Mouse (Mus musculus): ENCODE results near the gene Fndc8. TPM values are rescaled to one million over a fixed set of nuclear protein-coding genes. Genes with fewer than 3 reads are reported as not detected.

Gene Fndc8
- polyA plus RNA-seq, 2 experiments: 0.04 to 0.07 TPM

- DNase-seq (ENCODE audit: low read depth in 3 of 3, low spot score in 3 of 3): peak; percentile 87 to 89 (median 89)
- Histone ChIP-seq H3K4me3 (ENCODE audit: insufficient read depth in 1 of 2, low read depth in 2 of 2, low read length in 2 of 2) (peak within 1 kb of the TSS; percentile 84 to 87), H3K9me3 (ENCODE audit: control insufficient read depth, low read length) (no peaks in the 10 kb centered on the region), H3K27ac (peak within 1 kb of the TSS; percentile 90), H3K4me1 (replicated peaks; ENCODE audit: control insufficient read depth in 2 of 2, insufficient read depth in 2 of 2, low read length in 1 of 2) (peaks cover 32 to 38% of the 10 kb centered on the region in 2 experiments), H3K27me3 (ENCODE audit: control insufficient read depth, insufficient read depth, low read length) (no peaks in the 10 kb centered on the region), H3K36me3 (replicated peaks; ENCODE audit: control insufficient read depth, insufficient read depth, low read depth) (no peaks in the 10 kb centered on the region), H3K4me2 (ENCODE audit: low read depth) (peak within 1 kb of the TSS; percentile 80), H3K9ac (replicated peaks) (peak within 1 kb of the TSS; percentile 96)
- ATAC-seq (ENCODE audit: insufficient read depth): peak; percentile 84
- WGBS (ENCODE audit: insufficient replicate concordance): under 1% methylated on average over 43 of the region's 43 CpGs
- TF ChIP-seq EP300 (IDR thresholded peaks at IDR 0.05; ENCODE audit: low read depth): 0 out of 2 replicates have a peak, but pooled peaks have one; percentile 26
- TF ChIP-seq CTCF (IDR thresholded peaks at IDR 0.05; ENCODE audit: low read depth): peak; percentile 93
Measured at GRCm38 (mm10) chr11:82871031-82871446, 20.9 kb upstream of the Fndc8 start, which contains the start of gene Rffl. Rffl (minus strand) TSS chr11:82871210.

DNA sequence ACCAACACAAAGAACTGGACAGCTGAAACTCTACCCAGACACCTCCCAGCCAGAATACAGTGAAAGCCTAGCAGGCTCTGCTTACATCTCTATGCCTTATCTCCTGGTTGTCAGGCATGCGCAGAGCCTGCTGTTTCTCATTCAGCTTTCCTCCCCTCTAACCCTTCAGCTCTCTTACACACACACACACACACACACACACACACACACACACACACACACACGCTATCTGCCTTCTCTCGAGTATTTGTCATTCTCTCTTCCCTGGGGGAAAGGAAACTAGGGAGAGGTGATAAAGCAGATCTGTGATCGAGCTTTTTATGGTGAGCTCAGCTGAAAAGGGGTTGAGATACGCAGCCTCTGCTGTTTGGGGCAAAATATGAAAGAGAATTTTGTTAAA, 17.0 kb upstream of the Fndc8 start:
- WGBS (ENCODE audit: insufficient replicate concordance): 12% methylated on average over 5 of the region's 5 CpGs
- Histone ChIP-seq H3K27me3 (ENCODE audit: control insufficient read depth, insufficient read depth, low read length) (no peaks in the 10 kb centered on the region), H3K9me3 (ENCODE audit: control insufficient read depth, low read length) (no peaks in the 10 kb centered on the region), H3K4me3 (ENCODE audit: insufficient read depth in 1 of 2, low read depth in 2 of 2, low read length in 2 of 2) (no peak overlapping the region), H3K36me3 (replicated peaks; ENCODE audit: control insufficient read depth, insufficient read depth, low read depth) (no peaks in the 10 kb centered on the region), H3K9ac (replicated peaks) (peak overlapping the region; percentile 40; the same call in 1 of the 2 replicates), H3K27ac (peak overlapping the region; percentile 50; the same call in 1 of the 2 replicates), H3K4me2 (ENCODE audit: low read depth) (peak overlapping the region; percentile 40), H3K4me1 (replicated peaks; ENCODE audit: control insufficient read depth in 2 of 2, insufficient read depth in 2 of 2, low read length in 1 of 2) (peaks cover 0 to 8% of the 10 kb centered on the region in 2 experiments; a peak in 2 of 4 replicates)
- ATAC-seq (ENCODE audit: insufficient read depth) (no peak), DNase-seq (ENCODE audit: low read depth in 3 of 3, low spot score in 3 of 3) (peak in 1 of 3 experiments; percentile 33)
- TF ChIP-seq CTCF (IDR thresholded peaks at IDR 0.05; ENCODE audit: low read depth) (no peak), EP300 (IDR thresholded peaks at IDR 0.05; ENCODE audit: low read depth) (peak; percentile 11; the same call in 1 of the 2 replicates)

DNA sequence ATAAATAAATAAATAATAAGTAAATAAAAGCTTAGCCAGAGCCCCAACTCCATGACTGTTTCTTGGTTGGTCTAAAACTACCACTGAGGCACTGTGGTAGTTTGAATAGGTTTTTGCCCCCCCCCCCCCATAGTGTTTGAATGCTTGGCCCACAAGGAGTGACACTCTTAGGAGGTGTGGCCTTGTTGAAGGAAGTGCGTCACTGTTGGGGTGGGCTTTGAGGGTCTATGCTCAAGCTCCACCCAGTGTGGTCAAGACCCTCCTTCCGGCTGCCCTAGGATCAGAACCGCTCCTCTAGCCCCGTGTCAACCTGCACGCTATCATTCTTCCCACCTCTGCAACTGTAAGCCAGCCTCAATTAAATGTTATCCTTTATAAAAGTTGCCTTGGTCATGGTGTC, 16.3 kb upstream of the Fndc8 start:
- Histone ChIP-seq H3K27ac (no peak overlapping the region), H3K9ac (replicated peaks) (no peak overlapping the region), H3K4me1 (replicated peaks; ENCODE audit: control insufficient read depth in 2 of 2, insufficient read depth in 2 of 2, low read length in 1 of 2) (peaks cover 0 to 8% of the 10 kb centered on the region in 2 experiments; a peak in 2 of 4 replicates), H3K27me3 (ENCODE audit: control insufficient read depth, insufficient read depth, low read length) (no peaks in the 10 kb centered on the region), H3K4me2 (ENCODE audit: low read depth) (no peak overlapping the region), H3K9me3 (ENCODE audit: control insufficient read depth, low read length) (no peaks in the 10 kb centered on the region), H3K36me3 (replicated peaks; ENCODE audit: control insufficient read depth, insufficient read depth, low read depth) (no peaks in the 10 kb centered on the region), H3K4me3 (ENCODE audit: insufficient read depth in 1 of 2, low read depth in 2 of 2, low read length in 2 of 2) (no peak overlapping the region)
- 79% methylated on average over 5 of the region's 5 CpGs for WGBS (ENCODE audit: insufficient replicate concordance)
- DNase-seq (ENCODE audit: low read depth in 3 of 3, low spot score in 3 of 3): no peak
- ATAC-seq (ENCODE audit: insufficient read depth): no peak
- no peak for TF ChIP-seq EP300 (IDR thresholded peaks at IDR 0.05; ENCODE audit: low read depth)

- TF ChIP-seq CTCF (IDR thresholded peaks at IDR 0.05; ENCODE audit: low read depth) (no peak), EP300 (IDR thresholded peaks at IDR 0.05; ENCODE audit: low read depth) (no peak)
- Histone ChIP-seq H3K36me3 (replicated peaks; ENCODE audit: control insufficient read depth, insufficient read depth, low read depth) (no peaks in the 10 kb centered on the region), H3K9me3 (ENCODE audit: control insufficient read depth, low read length) (no peaks in the 10 kb centered on the region), H3K4me1 (replicated peaks; ENCODE audit: control insufficient read depth in 2 of 2, insufficient read depth in 2 of 2, low read length in 1 of 2) (peaks cover 0 to 6% of the 10 kb centered on the region in 2 experiments; a peak in 2 of 4 replicates), H3K4me3 (ENCODE audit: insufficient read depth in 1 of 2, low read depth in 2 of 2, low read length in 2 of 2) (no peak overlapping the region), H3K27ac (no peak overlapping the region), H3K4me2 (ENCODE audit: low read depth) (no peak overlapping the region), H3K27me3 (ENCODE audit: control insufficient read depth, insufficient read depth, low read length) (no peaks in the 10 kb centered on the region), H3K9ac (replicated peaks) (no peak overlapping the region)
- 74% methylated on average over 7 of the region's 7 CpGs for WGBS (ENCODE audit: insufficient replicate concordance)
- DNase-seq (ENCODE audit: low read depth in 3 of 3, low spot score in 3 of 3) (no peak), ATAC-seq (ENCODE audit: insufficient read depth) (no peak)
Measured at GRCm38 (mm10) chr11:82877726-82878344, 14.1 kb upstream of the Fndc8 start.

DNA sequence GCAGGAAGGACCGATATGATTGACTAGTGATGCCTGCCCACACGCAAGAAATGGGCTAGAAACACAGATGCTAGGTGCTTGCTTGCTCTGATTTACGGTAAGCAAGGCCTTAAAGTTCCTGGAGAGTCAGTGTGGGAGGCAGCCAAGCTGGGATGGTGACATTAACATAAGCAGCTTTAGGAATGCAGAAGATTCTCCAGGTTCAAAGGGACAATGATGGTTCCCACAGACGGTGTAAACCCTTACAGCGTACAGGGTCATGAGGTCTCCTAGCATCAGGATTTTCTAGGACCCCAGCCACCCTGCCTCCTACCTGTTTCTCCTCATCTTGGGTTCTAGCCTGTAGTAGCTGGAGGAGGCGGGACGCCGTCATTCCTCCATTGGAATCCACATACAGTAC, 8.7 kb upstream of the Fndc8 start:
- DNase-seq (ENCODE audit: low read depth in 3 of 3, low spot score in 3 of 3) (no peak), ATAC-seq (ENCODE audit: insufficient read depth) (no peak)
- Histone ChIP-seq H3K36me3 (replicated peaks; ENCODE audit: control insufficient read depth, insufficient read depth, low read depth) (no peaks in the 10 kb centered on the region), H3K4me2 (ENCODE audit: low read depth) (no peak overlapping the region), H3K4me1 (replicated peaks; ENCODE audit: control insufficient read depth in 2 of 2, insufficient read depth in 2 of 2, low read length in 1 of 2) (peaks cover 0 to under 1% of the 10 kb centered on the region in 2 experiments; a peak in 1 of 4 replicates), H3K27me3 (ENCODE audit: control insufficient read depth, insufficient read depth, low read length) (no peaks in the 10 kb centered on the region), H3K4me3 (ENCODE audit: insufficient read depth in 1 of 2, low read depth in 2 of 2, low read length in 2 of 2) (no peak overlapping the region), H3K9ac (replicated peaks) (no peak overlapping the region), H3K9me3 (ENCODE audit: control insufficient read depth, low read length) (no peaks in the 10 kb centered on the region), H3K27ac (no peak overlapping the region)
- 80% methylated on average over 8 of the region's 8 CpGs for WGBS (ENCODE audit: insufficient replicate concordance)
- TF ChIP-seq EP300 (IDR thresholded peaks at IDR 0.05; ENCODE audit: low read depth): no peak
- TF ChIP-seq CTCF (IDR thresholded peaks at IDR 0.05; ENCODE audit: low read depth): no peak
